Mouse (Mus musculus): ENCODE data around the gene Olfr791. TPM values are rescaled to one million over a fixed set of nuclear protein-coding genes. Genes with fewer than 3 reads are reported as not detected.

The Olfr791 gene
- not detected in 2 replicates for polyA plus RNA-seq (2015; fragmentation: Nextera tagmentation; extraction: Ambion mirVana)

DNA sequence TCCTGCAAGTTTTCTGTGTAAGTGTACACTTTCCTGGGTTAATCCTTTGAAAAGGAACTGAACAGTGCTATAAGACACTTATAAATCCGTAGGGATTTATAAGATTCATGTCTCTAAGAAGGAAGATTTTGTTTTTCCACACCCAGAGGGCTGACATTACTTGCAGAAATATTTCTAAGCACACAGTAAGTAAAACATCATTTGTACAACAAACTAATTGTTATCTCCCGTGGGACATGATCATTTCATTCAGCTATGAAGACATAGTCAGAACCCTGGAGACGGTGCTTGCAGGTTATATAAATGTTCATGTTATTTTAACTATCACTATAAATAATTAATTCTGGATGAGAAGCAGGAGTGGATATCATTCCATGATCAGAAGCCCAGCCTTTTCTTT is at the start of gene Olfr791:
TSS of gene Olfr791 (plus strand) at position 301 of the 400 bp plus-strand sequence.
- no peak within 1 kb of the TSS for H3K4me2 ChIP-seq (ENCODE audit: low read length)
- no peaks in the 10 kb centered on the region for H3K4me1 ChIP-seq (ENCODE audit: control insufficient read depth, insufficient read depth, low read depth, low read length)
- no peak for ATAC-seq
- no peak within 1 kb of the TSS for H3K27ac ChIP-seq (ENCODE audit: low read depth, low read length)
- no peaks in the 10 kb centered on the region for H3K9me3 ChIP-seq (ENCODE audit: control insufficient read depth, low read length)
- no peak within 1 kb of the TSS for H3K9ac ChIP-seq (ENCODE audit: low read depth, low read length)
- H3K4me3 ChIP-seq (ENCODE audit: low read length), result no peak within 1 kb of the TSS
- WGBS, result 73% methylated on average over 3 of the region's 3 CpGs
- no peaks in the 10 kb centered on the region for H3K36me3 ChIP-seq (ENCODE audit: control insufficient read depth, insufficient read depth, low read length)
- H3K27me3 ChIP-seq (replicated peaks; ENCODE audit: control insufficient read depth, insufficient read depth, low read length), result no peaks in the 10 kb centered on the region

GRCm38 (mm10) chr10:129473256-129473655 is 48.3 kb upstream of the Olfr791 start:
- no peak for ATAC-seq

DNA sequence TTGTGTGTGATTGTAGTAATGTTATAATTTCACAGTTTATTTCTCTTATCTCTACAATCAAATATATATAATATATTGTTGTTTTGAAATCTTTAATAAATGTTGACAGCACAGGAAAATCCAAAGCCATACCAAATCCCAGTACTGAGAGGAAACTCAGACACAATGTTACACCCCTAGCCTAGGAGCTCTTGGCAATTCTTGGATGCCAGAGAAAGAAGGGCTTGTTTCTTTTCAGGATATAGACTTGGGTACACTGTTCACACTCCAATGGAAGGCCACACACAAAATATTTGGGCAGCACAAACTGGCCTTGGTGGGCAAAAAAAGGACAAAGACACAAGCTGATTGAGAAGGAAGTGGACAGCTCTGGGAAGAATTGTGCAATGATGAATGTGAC is 47.9 kb upstream of the Olfr791 start:
- Histone ChIP-seq H3K4me1 (ENCODE audit: control insufficient read depth, insufficient read depth, low read depth, low read length) (no peaks in the 10 kb centered on the region), H3K9me3 (ENCODE audit: control insufficient read depth, low read length) (no peaks in the 10 kb centered on the region), H3K4me3 (ENCODE audit: low read length) (no peak overlapping the region), H3K36me3 (ENCODE audit: control insufficient read depth, insufficient read depth, low read length) (no peaks in the 10 kb centered on the region), H3K27me3 (replicated peaks; ENCODE audit: control insufficient read depth, insufficient read depth, low read length) (no peaks in the 10 kb centered on the region), H3K27ac (ENCODE audit: low read depth, low read length) (no peak overlapping the region), H3K4me2 (ENCODE audit: low read length) (no peak overlapping the region), H3K9ac (ENCODE audit: low read depth, low read length) (no peak overlapping the region)
- no peak for ATAC-seq

More at GRCm38 (mm10) chr10:129473256-129473655, 48.3 kb upstream of the Olfr791 start:
- no peak overlapping the region for H3K27ac ChIP-seq (ENCODE audit: low read depth, low read length)
- no peak overlapping the region for H3K9ac ChIP-seq (ENCODE audit: low read depth, low read length)
- no peak overlapping the region for H3K4me3 ChIP-seq (ENCODE audit: low read length)
- no peaks in the 10 kb centered on the region for H3K36me3 ChIP-seq (ENCODE audit: control insufficient read depth, insufficient read depth, low read length)
- H3K4me2 ChIP-seq (ENCODE audit: low read length), result no peak overlapping the region
- H3K9me3 ChIP-seq (ENCODE audit: control insufficient read depth, low read length), result no peaks in the 10 kb centered on the region
- H3K4me1 ChIP-seq (ENCODE audit: control insufficient read depth, insufficient read depth, low read depth, low read length), result no peaks in the 10 kb centered on the region
- no peaks in the 10 kb centered on the region for H3K27me3 ChIP-seq (replicated peaks; ENCODE audit: control insufficient read depth, insufficient read depth, low read length)
- 62% methylated on average over 2 of the region's 2 CpGs for whole genome bisulfite sequencing

GRCm38 (mm10) chr10:129484452-129484851 is 37.1 kb upstream of the Olfr791 start, which contains the start of gene Olfr789:
Gene Olfr789, plus strand, starts transcription at chr10:129484752.
- no peaks in the 10 kb centered on the region for H3K27me3 ChIP-seq (replicated peaks; ENCODE audit: control insufficient read depth, insufficient read depth, low read length)
- H3K27ac ChIP-seq (ENCODE audit: low read depth, low read length), result no peak within 1 kb of the TSS
- no peaks in the 10 kb centered on the region for H3K9me3 ChIP-seq (ENCODE audit: control insufficient read depth, low read length)
- ATAC-seq, result no peak
- H3K9ac ChIP-seq (ENCODE audit: low read depth, low read length), result no peak within 1 kb of the TSS
- H3K4me3 ChIP-seq (ENCODE audit: low read length), result no peak within 1 kb of the TSS
- H3K4me1 ChIP-seq (ENCODE audit: control insufficient read depth, insufficient read depth, low read depth, low read length), result no peaks in the 10 kb centered on the region
- 64% methylated on average over 2 of the region's 2 CpGs for WGBS
- H3K4me2 ChIP-seq (ENCODE audit: low read length), result no peak within 1 kb of the TSS
- H3K36me3 ChIP-seq (ENCODE audit: control insufficient read depth, insufficient read depth, low read length), result no peaks in the 10 kb centered on the region

DNA sequence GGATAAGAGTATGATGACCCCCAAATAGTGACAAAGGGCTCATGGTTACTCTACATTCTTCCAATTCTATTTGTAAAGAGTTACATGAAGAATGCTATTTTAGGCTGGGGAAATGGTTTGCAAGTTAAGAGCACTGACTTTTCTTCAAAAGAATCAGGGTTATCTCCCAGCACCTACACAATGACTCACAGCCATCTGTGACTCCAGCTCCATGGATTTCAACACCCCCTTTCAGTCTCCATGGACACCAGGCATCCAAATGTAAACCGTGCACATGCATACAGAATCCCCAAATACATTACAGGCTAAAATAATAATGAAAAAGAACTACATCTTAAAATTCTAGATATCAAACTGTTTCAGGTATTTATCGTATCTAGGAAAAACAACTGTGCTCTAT is 31.5 kb upstream of the Olfr791 start:
- Histone ChIP-seq H3K4me2 (ENCODE audit: low read length) (no peak overlapping the region), H3K9ac (ENCODE audit: low read depth, low read length) (no peak overlapping the region), H3K36me3 (ENCODE audit: control insufficient read depth, insufficient read depth, low read length) (no peaks in the 10 kb centered on the region), H3K4me1 (ENCODE audit: control insufficient read depth, insufficient read depth, low read depth, low read length) (no peaks in the 10 kb centered on the region), H3K27me3 (replicated peaks; ENCODE audit: control insufficient read depth, insufficient read depth, low read length) (no peaks in the 10 kb centered on the region), H3K9me3 (ENCODE audit: control insufficient read depth, low read length) (no peaks in the 10 kb centered on the region), H3K4me3 (ENCODE audit: low read length) (no peak overlapping the region), H3K27ac (ENCODE audit: low read depth, low read length) (no peak overlapping the region)
- no peak for ATAC-seq
- 82% methylated on average over 2 of the region's 2 CpGs for WGBS

- no peaks in the 10 kb centered on the region for H3K27me3 ChIP-seq (replicated peaks; ENCODE audit: control insufficient read depth, insufficient read depth, low read length)
- ATAC-seq, result no peak
These were observed 23.4 kb upstream of the Olfr791 start, which contains the start of gene Olfr790 for GRCm38 (mm10) chr10:129498192-129498591. Gene Olfr790, plus strand, starts transcription at chr10:129498492.

DNA sequence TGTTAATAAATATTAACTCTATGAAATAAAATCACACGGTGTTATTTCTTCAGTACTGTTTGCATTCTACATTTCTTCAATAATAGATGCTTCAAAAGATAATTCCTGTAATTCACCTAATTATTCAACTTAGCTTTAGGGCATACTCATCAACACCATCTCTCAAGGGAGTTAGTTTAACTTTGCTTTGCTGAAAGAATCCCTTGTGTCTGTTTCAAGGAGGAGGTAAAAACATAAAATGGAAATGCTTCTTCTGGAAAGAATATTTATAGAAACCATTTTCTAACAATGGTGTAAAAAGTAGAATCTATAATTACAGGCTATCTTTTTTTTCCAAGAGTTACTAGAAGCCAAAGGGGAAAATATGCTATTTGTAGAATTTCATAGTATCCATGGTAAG is 17.3 kb downstream of the Olfr791 start, which contains the start of gene Olfr792:
TSS of gene Olfr792 (plus strand) at position 301 of the 400 bp plus-strand sequence.
- Histone ChIP-seq H3K9me3 (ENCODE audit: control insufficient read depth, low read length) (no peaks in the 10 kb centered on the region; the same call in 1 of the 2 replicates), H3K4me1 (ENCODE audit: control insufficient read depth, insufficient read depth, low read depth, low read length) (no peaks in the 10 kb centered on the region), H3K4me2 (ENCODE audit: low read length) (no peak within 1 kb of the TSS), H3K27me3 (replicated peaks; ENCODE audit: control insufficient read depth, insufficient read depth, low read length) (no peaks in the 10 kb centered on the region), H3K4me3 (ENCODE audit: low read length) (no peak within 1 kb of the TSS), H3K27ac (ENCODE audit: low read depth, low read length) (no peak within 1 kb of the TSS), H3K9ac (ENCODE audit: low read depth, low read length) (no peak within 1 kb of the TSS), H3K36me3 (ENCODE audit: control insufficient read depth, insufficient read depth, low read length) (no peaks in the 10 kb centered on the region)
- ATAC-seq, result no peak
- 82% methylated on average over 1 of the region's 1 CpGs for WGBS

More at GRCm38 (mm10) chr10:129498192-129498591, 23.4 kb upstream of the Olfr791 start, which contains the start of gene Olfr790:
- H3K9ac ChIP-seq (ENCODE audit: low read depth, low read length), result no peak within 1 kb of the TSS
- H3K4me2 ChIP-seq (ENCODE audit: low read length), result no peak within 1 kb of the TSS
- H3K36me3 ChIP-seq (ENCODE audit: control insufficient read depth, insufficient read depth, low read length), result no peaks in the 10 kb centered on the region
- no peaks in the 10 kb centered on the region for H3K4me1 ChIP-seq (ENCODE audit: control insufficient read depth, insufficient read depth, low read depth, low read length)
- no peak within 1 kb of the TSS for H3K27ac ChIP-seq (ENCODE audit: low read depth, low read length)
- H3K4me3 ChIP-seq (ENCODE audit: low read length), result no peak within 1 kb of the TSS
- no peaks in the 10 kb centered on the region for H3K9me3 ChIP-seq (ENCODE audit: control insufficient read depth, low read length)

- no peaks in the 10 kb centered on the region for H3K27me3 ChIP-seq (replicated peaks; ENCODE audit: control insufficient read depth, insufficient read depth, low read length)
- ATAC-seq, result no peak
- H3K9ac ChIP-seq (ENCODE audit: low read depth, low read length), result no peak overlapping the region
- no peaks in the 10 kb centered on the region for H3K4me1 ChIP-seq (ENCODE audit: control insufficient read depth, insufficient read depth, low read depth, low read length)
- H3K9me3 ChIP-seq (ENCODE audit: control insufficient read depth, low read length), result peaks cover under 1% of the 10 kb centered on the region; the same call in 1 of the 2 replicates
- no peak overlapping the region for H3K27ac ChIP-seq (ENCODE audit: low read depth, low read length)
- WGBS, result 55% methylated on average over 1 of the region's 1 CpGs
- H3K36me3 ChIP-seq (ENCODE audit: control insufficient read depth, insufficient read depth, low read length), result no peaks in the 10 kb centered on the region
- H3K4me3 ChIP-seq (ENCODE audit: low read length), result no peak overlapping the region
- no peak overlapping the region for H3K4me2 ChIP-seq (ENCODE audit: low read length)
These were observed 27.8 kb downstream of the Olfr791 start for GRCm38 (mm10) chr10:129549354-129549753.

DNA sequence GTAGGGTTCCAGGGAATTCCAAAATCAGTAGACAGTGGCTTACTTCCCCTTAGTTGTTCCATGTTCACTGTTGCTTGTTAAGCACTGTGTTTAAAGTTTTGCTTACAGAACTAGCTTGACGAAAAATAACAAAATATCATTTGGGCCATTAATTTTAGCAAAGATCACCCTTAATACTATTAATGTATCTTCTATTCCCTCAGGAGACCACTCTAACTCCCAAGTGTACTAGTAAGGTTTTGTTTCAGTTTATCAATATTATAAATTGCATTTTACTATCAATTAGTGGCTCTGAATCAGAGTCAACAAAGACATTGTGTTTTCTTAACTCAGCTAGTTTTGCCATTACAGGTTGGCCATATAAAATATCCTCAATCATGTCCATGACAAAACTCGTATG is 45.8 kb downstream of the Olfr791 start, which contains the start of gene Olfr794:
TSS of gene Olfr794 (plus strand) at position 301 of the 400 bp plus-strand sequence.
- Histone ChIP-seq H3K9ac (ENCODE audit: low read depth, low read length) (no peak within 1 kb of the TSS), H3K4me1 (ENCODE audit: control insufficient read depth, insufficient read depth, low read depth, low read length) (no peaks in the 10 kb centered on the region), H3K9me3 (ENCODE audit: control insufficient read depth, low read length) (no peaks in the 10 kb centered on the region), H3K4me3 (ENCODE audit: low read length) (no peak within 1 kb of the TSS), H3K36me3 (ENCODE audit: control insufficient read depth, insufficient read depth, low read length) (no peaks in the 10 kb centered on the region), H3K4me2 (ENCODE audit: low read length) (no peak within 1 kb of the TSS), H3K27me3 (replicated peaks; ENCODE audit: control insufficient read depth, insufficient read depth, low read length) (no peaks in the 10 kb centered on the region), H3K27ac (ENCODE audit: low read depth, low read length) (no peak within 1 kb of the TSS)
- WGBS, result 85% methylated on average over 2 of the region's 2 CpGs
- ATAC-seq, result no peak

All from hindbrain, embryonic 16.5 days (tissue).